Mouse (Mus musculus): ENCODE results near the gene Morc4. TPM values are rescaled to one million over a fixed set of nuclear protein-coding genes. Genes with fewer than 3 reads are reported as not detected.

The Morc4 gene
- polyA plus RNA-seq, 1 experiment from 2014 or later: 8.4 TPM

DNA sequence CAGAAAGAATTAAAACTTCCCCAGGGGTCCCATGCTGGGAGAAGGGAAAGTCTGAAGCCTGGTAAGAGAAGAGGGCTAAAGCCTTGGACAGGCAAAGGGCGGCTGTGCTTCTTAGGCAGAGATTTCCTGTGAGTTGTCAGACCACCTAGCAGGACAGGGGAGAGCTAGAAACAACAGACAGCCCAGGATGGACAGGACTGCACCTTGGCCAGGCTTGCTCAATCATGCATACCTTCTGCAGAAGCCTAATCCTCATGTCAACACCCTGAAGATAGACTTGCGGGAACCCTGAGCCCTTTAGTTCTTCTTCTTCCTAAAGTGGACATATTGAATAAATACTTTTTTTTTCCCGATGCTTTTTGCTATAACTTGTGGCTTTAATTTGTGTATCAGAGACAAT lies 71.5 kb downstream of the Morc4 start:
- Histone ChIP-seq H3K9me3 (ENCODE audit: control insufficient read depth, low read length) (no peaks in the 10 kb centered on the region), H3K27me3 (ENCODE audit: control insufficient read depth, insufficient read depth, low read length) (no peaks in the 10 kb centered on the region; the same call in 1 of the 2 replicates), H3K9ac (ENCODE audit: low read length) (no peak overlapping the region), H3K27ac (ENCODE audit: low read depth, low read length) (no peak overlapping the region), H3K36me3 (ENCODE audit: control insufficient read depth, insufficient read depth, low read length) (no peaks in the 10 kb centered on the region), H3K4me3 (ENCODE audit: low read depth, low read length) (no peak overlapping the region), H3K4me1 (replicated peaks; ENCODE audit: control insufficient read depth, insufficient read depth, low read length) (no peaks in the 10 kb centered on the region), H3K4me2 (ENCODE audit: low read depth, low read length, severe bottlenecking) (no peak overlapping the region)
- DNase-seq (ENCODE audit: low spot score) (no peak), ATAC-seq (replicated peaks; ENCODE audit: low FRiP score) (no peak)
- WGBS: 85% methylated on average over 3 of the region's 3 CpGs

DNA sequence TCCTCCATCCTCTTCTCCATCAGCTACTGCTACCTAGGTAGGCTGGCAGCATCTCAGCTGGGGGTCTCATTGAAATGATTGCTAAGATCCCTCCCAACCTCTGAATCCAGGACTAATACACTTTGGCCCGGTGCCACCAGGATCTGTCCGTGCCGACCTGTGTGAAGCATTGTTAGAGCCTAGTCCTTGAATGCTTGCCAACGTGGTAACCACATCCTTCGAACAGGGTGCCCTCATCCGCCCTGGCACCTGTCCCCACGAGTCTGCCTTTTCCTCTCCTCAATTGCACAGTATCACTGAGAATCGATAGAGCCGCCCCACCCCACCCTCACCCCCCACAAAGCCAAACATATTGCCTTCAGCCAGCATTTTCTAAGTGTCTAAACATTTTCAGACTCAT lies 73.6 kb downstream of the Morc4 start:
- Histone ChIP-seq H3K27ac (ENCODE audit: low read depth, low read length) (no peak overlapping the region), H3K27me3 (ENCODE audit: control insufficient read depth, insufficient read depth, low read length) (no peaks in the 10 kb centered on the region; the same call in 1 of the 2 replicates)
- WGBS: 79% methylated on average over 9 of the region's 9 CpGs

GRCm38 (mm10) chrX:139796037-139796436 lies 75.4 kb downstream of the Morc4 start:
- DNase-seq (ENCODE audit: low spot score) (no peak), ATAC-seq (replicated peaks; ENCODE audit: low FRiP score) (no peak)
- Histone ChIP-seq H3K4me1 (replicated peaks; ENCODE audit: control insufficient read depth, insufficient read depth, low read length) (no peaks in the 10 kb centered on the region), H3K27ac (ENCODE audit: low read depth, low read length) (no peak overlapping the region), H3K9ac (ENCODE audit: low read length) (no peak overlapping the region), H3K4me3 (ENCODE audit: low read depth, low read length) (no peak overlapping the region), H3K27me3 (ENCODE audit: control insufficient read depth, insufficient read depth, low read length) (no peaks in the 10 kb centered on the region; the same call in 1 of the 2 replicates), H3K36me3 (ENCODE audit: control insufficient read depth, insufficient read depth, low read length) (no peaks in the 10 kb centered on the region), H3K4me2 (ENCODE audit: low read depth, low read length, severe bottlenecking) (no peak overlapping the region), H3K9me3 (ENCODE audit: control insufficient read depth, low read length) (no peaks in the 10 kb centered on the region)
- 86% methylated on average over 6 of the region's 6 CpGs for WGBS

More for the DNA sequence above, 73.6 kb downstream of the Morc4 start:
- Histone ChIP-seq H3K4me1 (replicated peaks; ENCODE audit: control insufficient read depth, insufficient read depth, low read length) (no peaks in the 10 kb centered on the region), H3K4me2 (ENCODE audit: low read depth, low read length, severe bottlenecking) (no peak overlapping the region), H3K9ac (ENCODE audit: low read length) (no peak overlapping the region), H3K4me3 (ENCODE audit: low read depth, low read length) (no peak overlapping the region), H3K36me3 (ENCODE audit: control insufficient read depth, insufficient read depth, low read length) (no peaks in the 10 kb centered on the region), H3K9me3 (ENCODE audit: control insufficient read depth, low read length) (no peaks in the 10 kb centered on the region)
- DNase-seq (ENCODE audit: low spot score) (no peak), ATAC-seq (replicated peaks; ENCODE audit: low FRiP score) (no peak)

DNA sequence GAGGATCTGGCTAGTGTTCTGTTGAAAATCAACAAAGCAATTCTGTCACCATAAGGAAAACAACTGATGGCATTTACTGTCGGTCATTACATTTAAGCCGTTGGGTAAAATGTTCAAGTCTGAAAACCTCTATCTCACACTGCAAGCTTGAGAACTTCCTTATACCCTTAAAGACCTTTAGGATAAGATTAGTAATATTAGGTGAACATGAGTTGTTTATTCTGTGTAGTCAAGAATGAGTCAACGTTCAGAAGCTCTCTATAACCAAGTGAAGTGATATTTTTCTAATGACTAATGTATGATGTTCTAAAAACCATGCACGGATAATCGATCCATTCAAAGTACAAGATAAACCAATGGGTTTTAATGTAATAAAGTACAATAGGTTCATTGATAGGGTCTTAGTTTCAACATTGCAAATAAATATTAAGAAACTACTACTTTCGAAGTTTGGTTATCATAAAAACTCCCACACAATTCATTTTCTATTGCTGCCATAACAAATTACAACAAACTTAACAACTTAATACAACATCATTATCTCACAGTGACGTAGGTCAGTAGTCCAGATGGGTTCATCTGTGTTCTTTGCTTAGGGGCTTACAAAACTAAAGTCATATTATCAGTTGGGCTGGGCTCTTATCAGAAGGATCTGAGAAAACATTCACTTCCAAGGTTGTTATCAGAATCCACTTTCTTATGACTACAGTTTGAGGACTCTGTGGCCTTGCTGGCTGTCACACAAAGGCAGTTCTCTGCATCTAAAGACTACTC lies 77.2 kb downstream of the Morc4 start:
- no peaks in the 10 kb centered on the region; the same call in 1 of the 2 replicates for H3K27me3 ChIP-seq (ENCODE audit: control insufficient read depth, insufficient read depth, low read length)
- no peaks in the 10 kb centered on the region for H3K36me3 ChIP-seq (ENCODE audit: control insufficient read depth, insufficient read depth, low read length)
- H3K4me1 ChIP-seq (replicated peaks; ENCODE audit: control insufficient read depth, insufficient read depth, low read length): no peaks in the 10 kb centered on the region
- H3K4me2 ChIP-seq (ENCODE audit: low read depth, low read length, severe bottlenecking): no peak overlapping the region
- H3K27ac ChIP-seq (ENCODE audit: low read depth, low read length): no peak overlapping the region
- WGBS: 89% methylated on average over 7 of the region's 7 CpGs
- H3K4me3 ChIP-seq (ENCODE audit: low read depth, low read length): no peak overlapping the region
- no peaks in the 10 kb centered on the region for H3K9me3 ChIP-seq (ENCODE audit: control insufficient read depth, low read length)
- DNase-seq (ENCODE audit: low spot score) (no peak), ATAC-seq (replicated peaks; ENCODE audit: low FRiP score) (no peak)
- H3K9ac ChIP-seq (ENCODE audit: low read length): no peak overlapping the region

GRCm38 (mm10) chrX:139785764-139786163 lies 85.7 kb downstream of the Morc4 start:
- no peak overlapping the region for H3K4me3 ChIP-seq (ENCODE audit: low read depth, low read length)
- no peak overlapping the region for H3K9ac ChIP-seq (ENCODE audit: low read length)
- no peaks in the 10 kb centered on the region for H3K36me3 ChIP-seq (ENCODE audit: control insufficient read depth, insufficient read depth, low read length)
- peaks cover 5% of the 10 kb centered on the region for H3K27me3 ChIP-seq (ENCODE audit: control insufficient read depth, insufficient read depth, low read length)
- no peak overlapping the region for H3K27ac ChIP-seq (ENCODE audit: low read depth, low read length)
- 69% methylated on average over 1 of the region's 1 CpGs for WGBS
- DNase-seq (ENCODE audit: low spot score): no peak
- H3K9me3 ChIP-seq (ENCODE audit: control insufficient read depth, low read length): no peaks in the 10 kb centered on the region
- H3K4me2 ChIP-seq (ENCODE audit: low read depth, low read length, severe bottlenecking): no peak overlapping the region
- ATAC-seq (replicated peaks; ENCODE audit: low FRiP score): no peak
- H3K4me1 ChIP-seq (replicated peaks; ENCODE audit: control insufficient read depth, insufficient read depth, low read length): no peaks in the 10 kb centered on the region

GRCm38 (mm10) chrX:139783045-139783422 lies 88.4 kb downstream of the Morc4 start:
- H3K4me1 ChIP-seq (replicated peaks; ENCODE audit: control insufficient read depth, insufficient read depth, low read length): no peaks in the 10 kb centered on the region
- ATAC-seq (replicated peaks; ENCODE audit: low FRiP score): 0 out of 2 replicates have a peak, but pooled peaks have one; percentile 10
- peaks cover 5% of the 10 kb centered on the region for H3K27me3 ChIP-seq (ENCODE audit: control insufficient read depth, insufficient read depth, low read length)
- H3K4me3 ChIP-seq (ENCODE audit: low read depth, low read length): no peak overlapping the region
- DNase-seq (ENCODE audit: low spot score): no peak
- no peak overlapping the region for H3K4me2 ChIP-seq (ENCODE audit: low read depth, low read length, severe bottlenecking)
- no peak overlapping the region for H3K27ac ChIP-seq (ENCODE audit: low read depth, low read length)
- H3K9ac ChIP-seq (ENCODE audit: low read length): no peak overlapping the region
- 40% methylated on average over 3 of the region's 3 CpGs for WGBS
- H3K36me3 ChIP-seq (ENCODE audit: control insufficient read depth, insufficient read depth, low read length): no peaks in the 10 kb centered on the region
- no peaks in the 10 kb centered on the region for H3K9me3 ChIP-seq (ENCODE audit: control insufficient read depth, low read length)

- H3K9ac ChIP-seq (ENCODE audit: low read length): no peak within 1 kb of the TSS
- no peak within 1 kb of the TSS for H3K4me2 ChIP-seq (ENCODE audit: low read depth, low read length, severe bottlenecking)
- H3K27ac ChIP-seq (ENCODE audit: low read depth, low read length): no peak within 1 kb of the TSS
- H3K4me3 ChIP-seq (ENCODE audit: low read depth, low read length): no peak within 1 kb of the TSS
- 32% methylated on average over 6 of the region's 6 CpGs for WGBS
- H3K4me1 ChIP-seq (replicated peaks; ENCODE audit: control insufficient read depth, insufficient read depth, low read length): no peaks in the 10 kb centered on the region
- peaks cover 7% of the 10 kb centered on the region for H3K27me3 ChIP-seq (ENCODE audit: control insufficient read depth, insufficient read depth, low read length)
- peak; percentile 61 for ATAC-seq (replicated peaks; ENCODE audit: low FRiP score)
- H3K9me3 ChIP-seq (ENCODE audit: control insufficient read depth, low read length): no peaks in the 10 kb centered on the region
- DNase-seq (ENCODE audit: low spot score): no peak
- H3K36me3 ChIP-seq (ENCODE audit: control insufficient read depth, insufficient read depth, low read length): no peaks in the 10 kb centered on the region
These were observed 89.0 kb downstream of the Morc4 start, which contains the start of gene Ripply1 for GRCm38 (mm10) chrX:139782278-139783044. Gene Ripply1, minus strand, starts transcription at chrX:139782353.

- Histone ChIP-seq H3K4me2 (ENCODE audit: low read depth, low read length, severe bottlenecking) (no peak overlapping the region), H3K4me3 (ENCODE audit: low read depth, low read length) (no peak overlapping the region), H3K27me3 (ENCODE audit: control insufficient read depth, insufficient read depth, low read length) (peaks cover 8% of the 10 kb centered on the region), H3K36me3 (ENCODE audit: control insufficient read depth, insufficient read depth, low read length) (no peaks in the 10 kb centered on the region), H3K9me3 (ENCODE audit: control insufficient read depth, low read length) (no peaks in the 10 kb centered on the region), H3K9ac (ENCODE audit: low read length) (no peak overlapping the region), H3K4me1 (replicated peaks; ENCODE audit: control insufficient read depth, insufficient read depth, low read length) (no peaks in the 10 kb centered on the region), H3K27ac (ENCODE audit: low read depth, low read length) (no peak overlapping the region)
- WGBS: 64% methylated on average over 4 of the region's 4 CpGs
- no peak for DNase-seq (ENCODE audit: low spot score)
- no peak for ATAC-seq (replicated peaks; ENCODE audit: low FRiP score)
These were observed 89.9 kb downstream of the Morc4 start for GRCm38 (mm10) chrX:139781563-139781962.
